In genomic region chr2:135711925-135712288, GRCm38 (mm10) we compare ENCODE assay signal across 8 mouse cellular contexts. TPM values are rescaled to one million over a fixed set of nuclear protein-coding genes. Genes with fewer than 3 reads are reported as not detected.
DNase-seq lines count a peak whose midpoint lies in the region; ATAC-seq and TF ChIP-seq lines count a peak whose summit lies in the region.

No protein-coding gene starts in this region.

- H3K36me3 ChIP-seq in C2C12 (ENCODE audit: control insufficient read depth, insufficient read depth), result no peaks in the 10 kb centered on the region
- H3K36me3 ChIP-seq in hindbrain, embryonic 12.5 days, result no peaks in the 10 kb centered on the region

- no peaks in the 10 kb centered on the region for H3K9me3 ChIP-seq in hindbrain, embryonic 12.5 days (replicated peaks)

- peaks cover 21% of the 10 kb centered on the region for H3K4me1 ChIP-seq in hindbrain, embryonic 12.5 days

- no peak overlapping the region for H3K9ac ChIP-seq in hindbrain, embryonic 12.5 days

- WGBS in hindbrain, embryonic 12.5 days, result 11% methylated on average over 8 of the region's 8 CpGs

- DNase-seq in embryo, embryonic 10 days (ENCODE audit: low spot score), result peak; percentile 80
- peak; percentile 44 to 51 for DNase-seq in gastrocnemius, adult 8-10 months (ENCODE audit: low spot score in 2 of 2)
- DNase-seq in left cerebral cortex, adult 18-20 months (ENCODE audit: low spot score in 2 of 2), result peak; percentile 21 to 29
- DNase-seq in lung, postnatal 25 days (ENCODE audit: low spot score), result peak; percentile 93
- DNase-seq in retina, embryonic 14.5 days (ENCODE audit: low spot score), result peak; percentile 54
- DNase-seq in thymus, postnatal 36 days, result no peak

- no peaks in the 10 kb centered on the region for H3K79me2 ChIP-seq in C2C12 (ENCODE audit: control insufficient read depth, insufficient read depth)

- no peak overlapping the region for H3ac ChIP-seq in C2C12 (ENCODE audit: control insufficient read depth, insufficient read length, low read depth)

- no peak for TF ChIP-seq CTCF in C2C12 (IDR thresholded peaks at IDR 0.05; ENCODE audit: control insufficient read depth, insufficient read depth, insufficient read length)

- no peak overlapping the region for H3K4me3 ChIP-seq in C2C12 (ENCODE audit: insufficient read depth, poor library complexity, severe bottlenecking)
- no peak overlapping the region for H3K4me3 ChIP-seq in hindbrain, embryonic 12.5 days

- no peak overlapping the region for H3K27ac ChIP-seq in hindbrain, embryonic 12.5 days

- no peaks in the 10 kb centered on the region for H3K27me3 ChIP-seq in C2C12 (ENCODE audit: control insufficient read depth, insufficient read depth, insufficient read length)
- H3K27me3 ChIP-seq in hindbrain, embryonic 12.5 days, result no peaks in the 10 kb centered on the region; the same call in none of the 2 replicates

- H3K79me3 ChIP-seq in C2C12 (ENCODE audit: low read depth), result no peaks in the 10 kb centered on the region

- peak overlapping the region; percentile 39 for H3K4me2 ChIP-seq in hindbrain, embryonic 12.5 days (replicated peaks)

- ATAC-seq in hindbrain, embryonic 12.5 days (ENCODE audit: low FRiP score), result peak; percentile 87

TF ChIP-seq in C2C12, 6 proteins besides CTCF, POLR2A, EP300 and RAD21:
- TF ChIP-seq CEBPB (IDR thresholded peaks at IDR 0.05; ENCODE audit: low read depth) (peak; percentile 100), MYOD1 (IDR thresholded peaks at IDR 0.05; ENCODE audit: control insufficient read depth, insufficient read length, low read depth) (no peak)
TF ChIP-seq in C2C12: peak in this region for 1.

RNA-seq across cellular contexts. Expression of gene Plcb4, which starts 53.1 kb away (rescaled TPM):
- polyA plus RNA-seq in C2C12 (2012; fragmentation: generic; extraction: Trizol), result 3.0 TPM
- 10 to 100 TPM; 12.7 to 18.0 (median 15.4) TPM for total RNA-seq in gastrocnemius, adult 8-10 months (2022)
- polyA plus RNA-seq in hindbrain, embryonic 12.5 days (2016; fragmentation: Nextera tagmentation; extraction: Ambion mirVana), result 29.8 and 34.4 TPM in 2 replicates
- 10 to 100 TPM; 64.6 to 77.5 TPM for total RNA-seq in left cerebral cortex, adult 18-20 months (2021)

Comparison
In these comparisons a context has a peak if more than half of its experiments do, and no peak if none do; other contexts are left out.
1. DNase-seq: peak in embryo, embryonic 10 days (single experiment), gastrocnemius, adult 8-10 months (2 of 2), left cerebral cortex, adult 18-20 months (2 of 2), lung, postnatal 25 days (single experiment) and retina, embryonic 14.5 days (single experiment); none in thymus, postnatal 36 days (0 of 2).